Mouse (Mus musculus) gonadal fat pad, adult 2 months (tissue): ENCODE data around the gene Dedd. TPM values are rescaled to one million over a fixed set of nuclear protein-coding genes. Genes with fewer than 3 reads are reported as not detected.
"Not testable (repeated sequence)": the region's sequence is repeated elsewhere in the genome, so short reads cannot be mapped to it uniquely, and the experiment has no call there.

Experiments used
- DNase-seq: peaks from one replicate; pipeline ENCODE4 v3.0.0-alpha.2; 2012; ENCODE audit warnings: low read depth
- polyA plus RNA-seq: library from polyadenylated mRNA; depleted of rRNA; stranded (reverse); fragments of >200 nt; gene quantifications from 2 replicates; pipeline ENCODE4 v1.2.3, GENCODE M21; 2012

Dedd gene
- polyA plus RNA-seq, 1 experiment = 44.4 TPM

- DNase-seq = no peak
Measured at GRCm38 (mm10) chr1:171319748-171320147, 9.2 kb upstream of the Dedd start.

DNA sequence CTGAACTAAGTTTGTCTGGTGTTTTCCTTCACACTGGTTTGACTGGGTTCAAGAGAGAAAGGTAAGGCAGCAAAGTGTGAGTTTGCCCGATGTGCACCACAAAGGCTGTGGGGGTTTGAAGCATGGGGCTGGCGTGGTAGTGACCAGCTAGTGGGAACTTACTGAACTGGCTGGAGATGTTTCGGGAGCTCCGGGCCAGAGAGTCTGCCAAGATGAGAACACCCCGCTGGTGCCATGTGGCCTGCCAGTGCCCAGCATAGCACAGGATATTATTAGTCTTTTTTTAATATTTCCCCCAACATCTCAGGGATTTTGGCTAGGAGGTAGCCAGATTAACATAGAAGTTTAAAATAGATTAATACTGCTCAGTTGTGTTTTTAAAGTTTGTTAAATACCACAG lies 8.8 kb upstream of the Dedd start:
- DNase-seq = no peak

- no peak for DNase-seq
Measured at GRCm38 (mm10) chr1:171321415-171321814, 7.5 kb upstream of the Dedd start.

GRCm38 (mm10) chr1:171322012-171322411 lies 6.9 kb upstream of the Dedd start:
- no peak for DNase-seq

GRCm38 (mm10) chr1:171325571-171325970 lies 3.4 kb upstream of the Dedd start:
- DNase-seq = no peak

- not testable (repeated sequence) for DNase-seq
Measured at GRCm38 (mm10) chr1:171326588-171326987, 2.4 kb upstream of the Dedd start.

GRCm38 (mm10) chr1:171328244-171328643 lies 701 bp upstream of the Dedd start:
- DNase-seq = no peak

DNA sequence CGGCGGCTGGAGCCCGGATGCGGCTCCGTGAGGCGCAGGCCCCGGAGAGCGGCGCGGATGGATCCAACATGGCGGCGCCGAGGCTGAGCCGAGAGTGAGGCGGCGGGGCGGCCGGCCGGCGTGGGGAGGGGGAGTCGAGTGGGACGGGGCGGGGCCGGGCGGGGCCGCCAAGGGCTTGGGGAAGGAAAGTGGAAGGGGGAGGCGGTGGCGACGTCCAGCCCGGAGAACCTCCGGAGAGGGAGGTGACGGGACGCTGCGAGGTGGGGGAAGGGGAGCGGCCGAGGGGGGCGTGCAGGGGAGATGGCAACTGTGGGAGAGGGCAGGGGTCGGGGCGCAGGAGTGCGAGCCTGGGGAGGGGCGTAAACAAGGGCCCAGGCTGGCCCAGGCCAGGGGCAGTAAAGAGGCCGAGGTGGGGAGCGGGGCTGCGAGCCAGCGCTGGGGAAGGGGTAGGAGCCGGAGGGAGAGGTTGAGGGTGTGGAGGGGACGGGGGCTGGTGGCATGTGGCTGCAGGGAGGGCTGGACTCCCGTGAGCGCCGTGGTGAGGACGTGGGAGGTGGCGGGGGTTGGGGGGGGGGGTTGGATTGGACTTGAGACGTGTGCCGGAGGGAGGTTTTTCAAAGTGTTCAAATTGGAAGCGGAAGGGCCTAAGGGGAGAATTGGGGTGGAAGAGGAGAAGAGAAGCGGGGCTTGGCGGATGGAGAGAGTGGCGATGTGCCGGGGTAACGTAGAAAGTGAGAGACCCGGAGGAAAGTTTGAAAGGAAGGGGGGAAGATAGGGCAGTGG lies 679 bp downstream of the Dedd start:
- DNase-seq = no peak

GRCm38 (mm10) chr1:171330216-171330560 lies 1.2 kb downstream of the Dedd start:
- no peak for DNase-seq

DNA sequence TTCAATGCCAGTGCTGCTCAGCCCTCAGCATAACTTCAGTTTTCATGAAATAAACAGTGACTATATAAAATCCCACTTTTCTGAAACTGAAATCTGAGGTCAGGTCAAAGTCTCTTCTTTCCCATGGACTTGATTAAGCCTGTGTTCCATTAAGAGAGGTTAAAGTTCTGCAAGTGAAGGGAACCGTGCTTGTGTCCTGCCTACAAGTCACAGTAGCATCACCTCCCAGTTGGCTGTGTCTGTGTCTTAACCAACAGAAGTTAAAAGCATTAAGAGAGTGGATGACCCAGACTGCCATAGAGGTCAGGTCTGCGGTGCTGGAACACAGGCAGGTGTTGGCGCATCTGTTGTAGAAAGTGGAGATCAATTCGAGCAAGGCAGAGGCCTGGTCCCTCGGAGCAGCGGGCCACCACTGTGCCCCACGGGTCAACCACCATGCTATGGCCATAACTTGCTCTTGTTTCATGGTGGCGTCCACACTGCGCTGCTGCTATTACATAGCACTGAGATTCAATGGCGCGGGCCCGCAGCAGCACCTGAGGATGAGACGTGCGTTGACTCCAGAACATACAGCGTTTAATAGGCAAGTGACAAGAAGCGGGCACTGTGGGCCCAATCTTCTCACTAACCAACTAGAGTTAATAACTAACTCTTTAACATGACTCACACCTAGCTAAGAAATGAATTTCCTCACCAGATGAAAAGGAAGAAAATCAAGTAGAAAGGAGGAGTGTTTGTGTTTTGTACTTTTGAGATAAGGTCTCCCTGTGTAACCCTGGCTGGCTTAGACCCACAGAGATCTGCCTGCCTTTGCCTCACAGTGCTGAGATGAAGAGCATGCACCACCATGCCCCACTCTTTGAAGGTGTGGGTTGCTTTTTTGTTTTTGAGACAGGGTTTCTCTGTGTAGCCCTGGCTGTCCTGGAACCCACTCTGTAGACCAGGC lies 13.6 kb downstream of the Dedd start:
- DNase-seq = no peak

- DNase-seq = no peak
Measured at GRCm38 (mm10) chr1:171343922-171344677, 15.2 kb downstream of the Dedd start.

- no peak for DNase-seq
Measured at GRCm38 (mm10) chr1:171344715-171345114, 15.8 kb downstream of the Dedd start.

GRCm38 (mm10) chr1:171345225-171346094 lies 16.5 kb downstream of the Dedd start, which contains the start of the genes Nit1 and Pfdn2:
Gene Nit1 (minus strand): TSS chr1:171345646.
Gene Pfdn2 (plus strand): TSS chr1:171345670.
- no peak for DNase-seq

DNA sequence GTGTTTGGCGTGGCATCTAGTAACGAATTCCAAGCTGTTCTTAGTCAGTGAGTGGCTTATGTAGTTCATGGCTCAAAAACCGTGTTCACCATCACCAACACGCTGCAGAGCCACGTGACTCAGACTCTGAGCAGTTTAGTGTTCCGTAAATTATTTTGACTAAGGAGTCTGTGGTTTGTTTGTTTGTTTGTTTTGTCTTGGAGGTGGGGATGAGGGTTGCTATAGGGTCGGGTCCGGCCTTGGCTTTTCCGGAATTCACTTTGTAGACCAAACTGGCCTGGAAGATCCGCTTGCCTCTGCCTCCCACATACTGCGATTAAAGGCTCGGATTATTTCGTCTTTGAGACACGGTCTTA lies 17.1 kb downstream of the Dedd start:
- no peak for DNase-seq

- no peak for DNase-seq
Measured at GRCm38 (mm10) chr1:171348665-171349064, 19.7 kb downstream of the Dedd start.

GRCm38 (mm10) chr1:171349210-171349609 lies 20.3 kb downstream of the Dedd start:
- no peak for DNase-seq

DNA sequence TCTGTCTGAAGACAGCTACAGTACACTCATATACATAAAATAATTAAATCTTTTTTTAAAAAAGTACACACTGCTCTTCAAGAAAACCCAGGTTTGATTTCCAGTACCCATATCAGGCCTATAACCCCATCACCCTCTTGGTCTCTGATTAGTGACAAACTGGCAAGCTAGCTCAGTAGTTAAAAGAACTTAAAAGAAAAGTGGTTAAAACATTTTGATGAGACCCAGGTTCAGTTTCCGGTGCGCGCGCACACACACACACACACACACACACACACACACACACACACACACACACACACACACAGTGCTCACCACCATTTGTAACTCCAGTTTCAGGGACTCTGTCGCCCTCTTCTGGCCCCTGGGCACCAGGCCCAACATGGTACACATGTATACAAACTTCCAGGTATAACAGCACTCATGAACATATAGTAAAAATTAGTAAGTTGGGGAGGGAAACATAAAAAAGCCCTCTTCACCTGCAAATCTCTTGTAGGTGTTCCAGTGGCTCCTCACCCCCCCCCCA lies 26.9 kb downstream of the Dedd start:
- DNase-seq = no peak

DNA sequence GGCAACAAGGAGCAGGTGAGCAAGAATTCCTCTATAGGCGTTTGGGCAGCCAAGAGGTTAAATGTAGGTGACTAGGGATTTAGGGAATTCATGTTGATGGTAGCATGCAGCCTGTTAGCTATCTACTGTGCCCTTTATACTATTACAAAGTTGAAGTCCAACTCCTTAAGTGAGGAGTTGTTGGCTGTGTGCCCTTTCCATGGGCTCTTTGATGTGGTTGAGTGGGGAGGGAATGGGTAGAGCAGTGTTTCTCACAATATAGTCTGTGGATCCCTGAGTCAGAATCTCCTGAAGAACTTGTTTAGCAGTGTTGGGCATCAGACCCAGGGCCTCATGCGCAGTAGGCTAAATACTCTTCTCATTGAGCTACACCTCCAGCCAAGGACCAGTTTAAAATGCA lies 27.9 kb downstream of the Dedd start:
- DNase-seq = no peak

GRCm38 (mm10) chr1:171358421-171358820 lies 29.5 kb downstream of the Dedd start:
- DNase-seq = no peak

DNA sequence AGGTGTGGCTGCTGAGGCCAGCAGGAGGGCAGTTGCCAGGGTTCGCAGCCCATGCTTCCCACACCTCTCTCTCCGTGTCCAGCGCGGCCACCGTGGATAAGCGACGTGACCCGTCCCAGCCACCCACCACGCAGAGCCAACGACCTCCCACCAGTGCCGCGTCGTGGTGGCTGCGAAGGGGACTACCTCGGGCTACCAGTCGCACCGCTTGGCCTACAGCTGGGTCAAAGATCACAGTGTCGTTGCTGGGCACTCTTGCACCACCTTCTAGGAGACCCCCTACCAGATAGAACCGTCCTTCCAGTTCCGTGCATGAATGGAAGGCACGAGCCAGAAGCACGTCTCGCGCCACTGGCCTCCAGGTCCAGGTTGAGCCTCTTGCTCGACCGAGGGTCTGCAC lies 31.3 kb downstream of the Dedd start:
- no peak for DNase-seq

- no peak for DNase-seq
Measured at GRCm38 (mm10) chr1:171360656-171361055, 31.7 kb downstream of the Dedd start, which contains the start of gene Klhdc9. Gene Klhdc9 (minus strand): TSS chr1:171360798.
